Comparison of ENCODE assay signal across 10 mouse cellular contexts in the genomic region with DNA sequence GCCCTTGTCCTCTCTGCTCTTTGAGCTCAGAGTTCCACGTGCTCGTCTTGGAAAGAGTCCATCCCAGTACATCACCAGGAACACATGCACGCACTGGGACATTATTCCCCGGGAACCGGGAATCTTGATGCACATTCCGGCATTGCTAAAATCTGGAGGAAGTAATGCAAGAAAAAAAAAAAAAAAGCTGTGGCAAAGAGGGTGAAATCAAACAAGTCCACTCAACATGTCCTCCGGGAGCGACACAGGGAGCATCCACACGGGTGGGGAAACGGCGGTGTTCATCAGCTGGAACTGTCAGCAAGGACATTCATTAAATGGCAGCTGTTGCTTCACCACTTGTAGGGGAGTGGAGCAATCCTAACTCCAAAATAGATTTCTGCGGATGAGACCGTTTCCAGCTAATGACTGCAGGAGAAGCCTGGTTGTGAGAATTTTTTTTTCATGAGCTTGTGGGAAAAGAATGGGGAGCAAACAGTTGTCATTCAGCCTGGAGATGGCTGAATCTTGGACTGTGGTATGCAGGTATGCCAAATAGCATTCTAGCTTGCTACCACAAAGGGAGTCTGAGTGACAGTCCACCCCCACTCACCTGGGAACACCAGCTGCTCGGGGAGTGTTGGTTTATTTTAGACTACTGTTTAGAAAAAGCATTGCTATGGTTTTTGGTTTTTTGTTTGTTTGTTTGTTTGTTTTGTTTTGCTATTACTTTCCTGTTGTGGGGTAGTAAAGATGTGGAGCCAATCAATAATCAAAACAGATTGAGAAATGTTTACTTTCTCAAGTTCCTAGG. TPM values are rescaled to one million over a fixed set of nuclear protein-coding genes. Genes with fewer than 3 reads are reported as not detected.
DNase-seq lines count a peak whose midpoint lies in the region; ATAC-seq and TF ChIP-seq lines count a peak whose summit lies in the region.
"Had no signal": no experiment of that assay in that cellular context is flagged by ENCODE, and none has a peak within 500 bp of the region (broad histone marks: within the 10 kb centered on the region; RNA-seq: fewer than 3 reads in every experiment).

No protein-coding gene starts in this region.

- ATAC-seq in intestine, embryonic 16.5 days: no peak
- ATAC-seq in monocyte, adult 5-6 weeks (replicated peaks; ENCODE audit: insufficient number of reproducible peaks, low FRiP score, low TSS enrichment, poor library complexity, severe bottlenecking): no peak
- ATAC-seq in midbrain, embryonic 15.5 days (replicated peaks): no peak
- no peak for ATAC-seq in CD4-positive, CD25-positive, alpha-beta regulatory T cell, adult 4 months

- 63% methylated on average over 14 of the region's 14 CpGs for WGBS in intestine, embryonic 16.5 days
- WGBS in midbrain, embryonic 15.5 days: 89% methylated on average over 14 of the region's 14 CpGs

- peak in 1 of 2 experiments; percentile 10 for DNase-seq in layer of hippocampus, adult 2 months (ENCODE audit: low spot score in 2 of 2)
- no peak for DNase-seq in layer of hippocampus, adult 9-11 months
- peak; percentile 28 to 38 for DNase-seq in gastrocnemius, adult 8-10 months (ENCODE audit: low spot score in 2 of 2)
- DNase-seq in skeletal muscle tissue, adult 2 months (ENCODE audit: low read depth, low spot score): peak; percentile 77
- DNase-seq: thymus, postnatal 25 days had no signal

- no peaks in the 10 kb centered on the region for H3K27me3 ChIP-seq in intestine, embryonic 16.5 days (replicated peaks; ENCODE audit: control insufficient read depth, insufficient read depth, low read length)
- H3K27me3 ChIP-seq in midbrain, embryonic 15.5 days (replicated peaks): no peaks in the 10 kb centered on the region
- H3K27me3 ChIP-seq: midbrain, embryonic 12.5 days had no signal

- no peaks in the 10 kb centered on the region for H3K9me3 ChIP-seq in intestine, embryonic 16.5 days (ENCODE audit: control insufficient read depth, low read length)
- no peaks in the 10 kb centered on the region for H3K9me3 ChIP-seq in midbrain, embryonic 15.5 days
- H3K9me3 ChIP-seq: midbrain, embryonic 12.5 days had no signal

- no peak overlapping the region for H3K9ac ChIP-seq in intestine, embryonic 16.5 days (ENCODE audit: low read depth, low read length)
- H3K9ac ChIP-seq in midbrain, embryonic 15.5 days: no peak overlapping the region
- H3K9ac ChIP-seq: midbrain, embryonic 12.5 days had no signal

- H3K36me3 ChIP-seq in intestine, embryonic 16.5 days (ENCODE audit: control insufficient read depth, insufficient read depth, low read length): no peaks in the 10 kb centered on the region
- no peaks in the 10 kb centered on the region for H3K36me3 ChIP-seq in midbrain, embryonic 15.5 days (replicated peaks)
- H3K36me3 ChIP-seq: midbrain, embryonic 12.5 days had no signal

- H3K4me1 ChIP-seq in intestine, embryonic 16.5 days (ENCODE audit: control insufficient read depth, insufficient read depth, low read length): peaks cover 3% of the 10 kb centered on the region
- no peaks in the 10 kb centered on the region for H3K4me1 ChIP-seq in midbrain, embryonic 15.5 days
- H3K4me1 ChIP-seq: midbrain, embryonic 12.5 days had no signal

- peak overlapping the region; percentile 58; the same call in 1 of the 2 replicates for H3K27ac ChIP-seq in layer of hippocampus, adult 2 months
- no peak overlapping the region for H3K27ac ChIP-seq in intestine, embryonic 16.5 days (ENCODE audit: low read length)
- H3K27ac ChIP-seq in midbrain, embryonic 15.5 days: no peak overlapping the region
- H3K27ac ChIP-seq: midbrain, embryonic 12.5 days had no signal

- TF ChIP-seq CTCF in layer of hippocampus, adult 2 months (conservative IDR thresholded peaks at IDR 0.05): no peak

- H3K4me2 ChIP-seq in intestine, embryonic 16.5 days (ENCODE audit: low read depth, low read length): 0 out of 2 replicates have a peak overlapping the region, but pooled peaks have one; percentile 9
- H3K4me2 ChIP-seq in midbrain, embryonic 15.5 days: no peak overlapping the region
- H3K4me2 ChIP-seq: midbrain, embryonic 12.5 days had no signal

- peak overlapping the region; percentile 31 for H3K4me3 ChIP-seq in layer of hippocampus, adult 2 months
- no peak overlapping the region; the same call in 1 of the 2 replicates for H3K4me3 ChIP-seq in intestine, embryonic 16.5 days (ENCODE audit: low read length)
- no peak overlapping the region for H3K4me3 ChIP-seq in midbrain, embryonic 15.5 days
- H3K4me3 ChIP-seq: midbrain, embryonic 12.5 days had no signal

RNA-seq across cellular contexts. Expression of a gene that starts 46.9 kb away (rescaled TPM):
- total RNA-seq in layer of hippocampus, adult 2 months (2021): 10 to 100 TPM; 11.7 to 13.9 TPM
- 100 to 1,000 TPM in 2 of 4 experiments, 10 to 100 TPM in 2; 92.2 to 133 (median 106) TPM for total RNA-seq in gastrocnemius, adult 8-10 months (2022)
- 5.5 TPM in 2 replicates for polyA plus RNA-seq in intestine, embryonic 16.5 days (2015; fragmentation: Nextera tagmentation; extraction: Ambion mirVana)
- total RNA-seq in monocyte, adult 5-6 weeks (2017): 1.9 TPM in 1 of 3 replicates, not detected in the others
- 3.2 and 3.6 TPM in 2 replicates for polyA plus RNA-seq in midbrain, embryonic 15.5 days (2015; fragmentation: Nextera tagmentation; extraction: Ambion mirVana)
- 1 to 10 TPM in 1 of 2 experiments, under 1 TPM in 1; 0.29 to 1.6 TPM for polyA plus RNA-seq in CD4-positive, CD25-positive, alpha-beta regulatory T cell, adult 4 months (2017; shearing (Covaris generic))
